Mouse (Mus musculus): ENCODE data around the gene Rbm20.

DNA sequence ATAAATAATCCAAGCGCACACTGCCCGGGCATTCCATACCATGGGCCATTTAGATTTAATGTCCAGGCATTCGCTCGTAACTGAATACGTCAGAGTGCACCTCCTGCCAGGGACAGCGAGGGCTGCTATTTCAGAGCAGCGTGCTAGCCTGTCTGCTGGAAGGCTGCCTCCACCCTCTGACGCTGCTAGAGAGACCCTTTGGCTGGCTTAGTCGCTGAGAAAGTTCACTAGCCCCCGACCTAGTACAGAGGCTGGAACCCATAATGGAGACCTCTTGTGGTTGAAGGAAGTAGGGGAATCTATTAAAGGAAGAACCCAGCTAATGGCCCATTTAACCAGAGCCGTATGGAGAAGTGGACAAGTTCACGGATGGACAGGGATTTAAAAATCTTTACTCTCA lies 49.2 kb downstream of the Rbm20 start:
- TF ChIP-seq CTCF (IDR thresholded peaks at IDR 0.05) (peak; percentile 48), POLR2A (IDR thresholded peaks at IDR 0.05; ENCODE audit: insufficient read depth, low read depth, low read length) (0 out of 2 replicates have a peak, but pooled peaks have one; percentile 3)

All from heart, adult 2 months (tissue).